ENCODE assay signal across 8 mouse cellular contexts in the genomic region with DNA sequence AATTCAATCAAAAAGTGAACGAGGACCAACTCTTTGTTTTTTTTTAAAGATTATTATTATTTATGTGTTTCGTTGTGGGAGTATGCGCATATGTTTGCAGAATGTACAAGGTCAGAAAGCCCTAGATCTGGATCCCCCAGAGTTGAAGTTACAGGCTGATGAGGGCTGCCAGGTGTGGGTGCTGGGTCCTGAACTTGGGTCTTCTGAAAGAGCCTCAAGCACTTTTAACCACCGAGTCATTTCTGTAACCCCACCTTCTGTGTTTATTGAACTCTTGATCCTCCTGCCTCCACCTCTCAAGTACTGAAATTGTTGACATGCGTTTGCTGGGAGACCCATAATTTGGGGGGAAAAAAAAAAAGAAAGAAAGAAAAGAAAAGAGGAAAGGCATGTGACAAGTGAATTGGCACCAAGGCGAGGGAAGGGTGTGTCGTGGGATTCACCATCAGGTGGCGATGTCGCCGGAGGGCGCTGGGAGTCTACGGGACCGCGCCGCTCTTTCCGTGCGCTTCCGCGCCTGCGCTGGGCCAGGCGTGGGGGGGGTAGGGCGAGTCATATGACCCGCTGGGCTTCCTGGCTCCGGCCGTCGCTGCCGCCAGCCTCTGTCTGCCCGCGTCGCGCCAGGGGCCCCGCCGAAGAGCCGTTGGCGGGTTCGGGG. TPM values are rescaled to one million over a fixed set of nuclear protein-coding genes. Genes with fewer than 3 reads are reported as not detected.
DNase-seq lines count a peak whose midpoint lies in the region; ATAC-seq lines count a peak whose summit lies in the region.

Arl8b (plus strand) TSS at position 574 of the 658 bp plus-strand sequence.

- peaks cover 4% of the 10 kb centered on the region; the same call in 1 of the 2 replicates for H3K4me1 ChIP-seq in hindbrain, embryonic 11.5 days (replicated peaks; ENCODE audit: control insufficient read depth, insufficient read depth, low read length)

- H3K4me2 ChIP-seq in hindbrain, embryonic 11.5 days (replicated peaks; ENCODE audit: low read depth, low read length): peak within 1 kb of the TSS; percentile 79

- WGBS in hindbrain, embryonic 11.5 days: 10% methylated on average over 35 of the region's 36 CpGs

- no peaks in the 10 kb centered on the region for H3K9me3 ChIP-seq in hindbrain, embryonic 11.5 days (ENCODE audit: control insufficient read depth, low read length)

- H3K9ac ChIP-seq in hindbrain, embryonic 11.5 days (ENCODE audit: low read depth, low read length): peak within 1 kb of the TSS; percentile 96

- no peaks in the 10 kb centered on the region for H3K36me3 ChIP-seq in hindbrain, embryonic 11.5 days (ENCODE audit: control insufficient read depth, insufficient read depth, low read length)

- H3K27me3 ChIP-seq in hindbrain, embryonic 11.5 days (ENCODE audit: control insufficient read depth, insufficient read depth, low read length): no peaks in the 10 kb centered on the region

- H3K4me3 ChIP-seq in hindbrain, embryonic 11.5 days (ENCODE audit: low read depth, low read length): peak within 1 kb of the TSS; percentile 97

- peak; percentile 94 for ATAC-seq in hindbrain, embryonic 11.5 days (ENCODE audit: low FRiP score)

- peak; percentile 96 for DNase-seq in MN1 (ENCODE audit: low spot score)
- DNase-seq in cerebellum, adult 9-10 months: peak; percentile 95
- DNase-seq in frontal cortex, adult 2 months (ENCODE audit: extremely low spot score in 1 of 2, low spot score in 1 of 2): peak; percentile 84 to 97
- peak; percentile 98 for DNase-seq in hindbrain, embryonic 11.5 days (ENCODE audit: low spot score)
- DNase-seq in layer of hippocampus, postnatal 10 days (ENCODE audit: low spot score in 2 of 2): peak; percentile 98 to 99
- DNase-seq in lung, postnatal 10 days: peak; percentile 98
- peak; percentile 96 for DNase-seq in ovary, postnatal 36 days (ENCODE audit: low spot score)
- peak; percentile 97 for DNase-seq in thymus, postnatal 25 days

- peak within 1 kb of the TSS; percentile 76 for H3K27ac ChIP-seq in hindbrain, embryonic 11.5 days (ENCODE audit: low read depth, low read length)

RNA-seq across cellular contexts. Expression of gene Arl8b, which starts in this region (rescaled TPM):
- polyA plus RNA-seq in frontal cortex, adult 2 months (2012; rRNA removed): 78.8 and 80.1 TPM in 2 replicates
- 77.3 and 88.5 TPM in 2 replicates for polyA plus RNA-seq in hindbrain, embryonic 11.5 days (2014; fragmentation: Nextera tagmentation; extraction: Ambion mirVana)
- total RNA-seq in layer of hippocampus, postnatal 10 days (2021): 100 to 1,000 TPM; 142 to 165 TPM

Comparison
In these comparisons a context has a peak if more than half of its experiments do, and no peak if none do; other contexts are left out.
1. Peak in every context shown above with its lines: DNase-seq, ATAC-seq, H3K4me3 ChIP-seq and H3K27ac ChIP-seq.